Mouse (Mus musculus): ENCODE data around the gene Cmtm2b. TPM values are rescaled to one million over a fixed set of nuclear protein-coding genes. Genes with fewer than 3 reads are reported as not detected.
A peak's percentile ranks its signal among the peaks of the same experiment; 100 is the strongest.

Cmtm2b gene
- polyA plus RNA-seq, 1 experiment from 2014 or later, result not detected

- Histone ChIP-seq H3K4me3 (no peak overlapping the region), H3K9me3 (no peaks in the 10 kb centered on the region), H3K36me3 (peaks cover 40% of the 10 kb centered on the region), H3K27ac (no peak overlapping the region), H3K27me3 (no peaks in the 10 kb centered on the region), H3K4me2 (no peak overlapping the region), H3K9ac (no peak overlapping the region), H3K4me1 (peaks cover 21% of the 10 kb centered on the region)
- ATAC-seq (ENCODE audit: insufficient number of reproducible peaks, insufficient read depth, low FRiP score, low TSS enrichment, low read depth), result no peak
- 10% methylated on average over 7 of the region's 7 CpGs for WGBS
Observed at GRCm38 (mm10) chr8:104343957-104344356, 21.9 kb downstream of the Cmtm2b start.

GRCm38 (mm10) chr8:104344622-104345021 is 22.6 kb downstream of the Cmtm2b start:
- no peak overlapping the region for H3K4me2 ChIP-seq
- no peak overlapping the region for H3K27ac ChIP-seq
- H3K9me3 ChIP-seq, result no peaks in the 10 kb centered on the region
- H3K9ac ChIP-seq, result no peak overlapping the region
- H3K36me3 ChIP-seq, result peaks cover 40% of the 10 kb centered on the region
- H3K4me1 ChIP-seq, result peaks cover 18% of the 10 kb centered on the region
- H3K4me3 ChIP-seq, result no peak overlapping the region
- no peak for ATAC-seq (ENCODE audit: insufficient number of reproducible peaks, insufficient read depth, low FRiP score, low TSS enrichment, low read depth)
- 89% methylated on average over 5 of the region's 5 CpGs for WGBS
- H3K27me3 ChIP-seq, result no peaks in the 10 kb centered on the region

- Histone ChIP-seq H3K9ac (no peak overlapping the region), H3K36me3 (peaks cover 46% of the 10 kb centered on the region)
Observed at GRCm38 (mm10) chr8:104346706-104347105, 24.7 kb downstream of the Cmtm2b start.

GRCm38 (mm10) chr8:104348971-104349370 is 26.9 kb downstream of the Cmtm2b start:
- H3K27me3 ChIP-seq, result no peaks in the 10 kb centered on the region
- peaks cover 51% of the 10 kb centered on the region for H3K36me3 ChIP-seq

More at GRCm38 (mm10) chr8:104346706-104347105, 24.7 kb downstream of the Cmtm2b start:
- 63% methylated on average over 12 of the region's 12 CpGs for WGBS
- no peaks in the 10 kb centered on the region for H3K27me3 ChIP-seq
- H3K4me3 ChIP-seq, result no peak overlapping the region
- no peak overlapping the region for H3K4me2 ChIP-seq
- peaks cover 13% of the 10 kb centered on the region for H3K4me1 ChIP-seq
- no peak overlapping the region for H3K27ac ChIP-seq
- no peaks in the 10 kb centered on the region for H3K9me3 ChIP-seq
- ATAC-seq (ENCODE audit: insufficient number of reproducible peaks, insufficient read depth, low FRiP score, low TSS enrichment, low read depth), result no peak

GRCm38 (mm10) chr8:104350047-104350446 is 28.0 kb downstream of the Cmtm2b start:
- Histone ChIP-seq H3K9me3 (no peaks in the 10 kb centered on the region), H3K27me3 (no peaks in the 10 kb centered on the region), H3K4me1 (no peaks in the 10 kb centered on the region), H3K36me3 (peaks cover 53% of the 10 kb centered on the region), H3K9ac (no peak overlapping the region), H3K27ac (no peak overlapping the region), H3K4me2 (no peak overlapping the region), H3K4me3 (no peak overlapping the region)
- 75% methylated on average over 13 of the region's 13 CpGs for WGBS
- no peak for ATAC-seq (ENCODE audit: insufficient number of reproducible peaks, insufficient read depth, low FRiP score, low TSS enrichment, low read depth)

More at GRCm38 (mm10) chr8:104348971-104349370, 26.9 kb downstream of the Cmtm2b start:
- ATAC-seq (ENCODE audit: insufficient number of reproducible peaks, insufficient read depth, low FRiP score, low TSS enrichment, low read depth), result no peak
- H3K27ac ChIP-seq, result no peak overlapping the region
- no peak overlapping the region for H3K4me2 ChIP-seq
- H3K4me1 ChIP-seq, result no peaks in the 10 kb centered on the region
- H3K4me3 ChIP-seq, result no peak overlapping the region
- no peaks in the 10 kb centered on the region for H3K9me3 ChIP-seq
- no peak overlapping the region for H3K9ac ChIP-seq
- 82% methylated on average over 5 of the region's 5 CpGs for WGBS

- H3K9ac ChIP-seq, result no peak overlapping the region
- H3K9me3 ChIP-seq, result no peaks in the 10 kb centered on the region
- 55% methylated on average over 5 of the region's 5 CpGs for WGBS
- H3K36me3 ChIP-seq, result peaks cover 41% of the 10 kb centered on the region
- H3K27ac ChIP-seq, result no peak overlapping the region
- ATAC-seq (ENCODE audit: insufficient number of reproducible peaks, insufficient read depth, low FRiP score, low TSS enrichment, low read depth), result no peak
- no peaks in the 10 kb centered on the region for H3K4me1 ChIP-seq
- H3K4me3 ChIP-seq, result no peak overlapping the region
- no peaks in the 10 kb centered on the region for H3K27me3 ChIP-seq
- H3K4me2 ChIP-seq, result no peak overlapping the region
Observed at GRCm38 (mm10) chr8:104353186-104353585, 31.2 kb downstream of the Cmtm2b start.

- Histone ChIP-seq H3K9ac (no peak overlapping the region), H3K9me3 (no peaks in the 10 kb centered on the region), H3K27ac (no peak overlapping the region), H3K4me3 (no peak overlapping the region), H3K4me2 (no peak overlapping the region), H3K4me1 (peaks cover 2% of the 10 kb centered on the region; the same call in 1 of the 2 replicates), H3K36me3 (peaks cover 41% of the 10 kb centered on the region), H3K27me3 (no peaks in the 10 kb centered on the region)
- WGBS, result 92% methylated on average over 10 of the region's 10 CpGs
- no peak; the same call in 1 of the 2 replicates for ATAC-seq (ENCODE audit: insufficient number of reproducible peaks, insufficient read depth, low FRiP score, low TSS enrichment, low read depth)
Observed at GRCm38 (mm10) chr8:104354504-104354903, 32.5 kb downstream of the Cmtm2b start.

- no peak for ATAC-seq (ENCODE audit: insufficient number of reproducible peaks, insufficient read depth, low FRiP score, low TSS enrichment, low read depth)
- Histone ChIP-seq H3K9ac (no peak overlapping the region), H3K4me3 (no peak overlapping the region), H3K4me2 (no peak overlapping the region), H3K27ac (no peak overlapping the region), H3K27me3 (no peaks in the 10 kb centered on the region), H3K4me1 (peaks cover 9% of the 10 kb centered on the region; the same call in 1 of the 2 replicates), H3K9me3 (no peaks in the 10 kb centered on the region), H3K36me3 (peaks cover 30% of the 10 kb centered on the region)
- 86% methylated on average over 3 of the region's 3 CpGs for WGBS
Observed at GRCm38 (mm10) chr8:104358637-104359036, 36.6 kb downstream of the Cmtm2b start.

- H3K27me3 ChIP-seq, result no peaks in the 10 kb centered on the region
- no peak for ATAC-seq (ENCODE audit: insufficient number of reproducible peaks, insufficient read depth, low FRiP score, low TSS enrichment, low read depth)
- WGBS, result 70% methylated on average over 15 of the region's 15 CpGs
Observed at GRCm38 (mm10) chr8:104359778-104360456, 37.9 kb downstream of the Cmtm2b start.

GRCm38 (mm10) chr8:104365695-104366094 is 43.7 kb downstream of the Cmtm2b start:
- H3K27ac ChIP-seq, result no peak overlapping the region
- H3K36me3 ChIP-seq, result no peaks in the 10 kb centered on the region
- WGBS, result 85% methylated on average over 9 of the region's 9 CpGs
- H3K4me3 ChIP-seq, result no peak overlapping the region
- H3K9ac ChIP-seq, result no peak overlapping the region
- no peaks in the 10 kb centered on the region for H3K9me3 ChIP-seq
- ATAC-seq (ENCODE audit: insufficient number of reproducible peaks, insufficient read depth, low FRiP score, low TSS enrichment, low read depth), result no peak
- H3K4me2 ChIP-seq, result no peak overlapping the region
- peaks cover 23% of the 10 kb centered on the region for H3K4me1 ChIP-seq
- no peaks in the 10 kb centered on the region; the same call in 1 of the 2 replicates for H3K27me3 ChIP-seq

More at GRCm38 (mm10) chr8:104359778-104360456, 37.9 kb downstream of the Cmtm2b start:
- Histone ChIP-seq H3K9me3 (no peaks in the 10 kb centered on the region), H3K9ac (0 out of 2 replicates have a peak overlapping the region, but pooled peaks have one; percentile 17), H3K27ac (no peak overlapping the region; the same call in 1 of the 2 replicates), H3K36me3 (peaks cover 18% of the 10 kb centered on the region), H3K4me3 (no peak overlapping the region), H3K4me2 (no peak overlapping the region), H3K4me1 (peaks cover 9% of the 10 kb centered on the region; the same call in 1 of the 2 replicates)

GRCm38 (mm10) chr8:104367398-104367797 is 45.4 kb downstream of the Cmtm2b start:
- Histone ChIP-seq H3K36me3 (0 out of 2 replicates have a peak, but pooled peaks cover 3% of the 10 kb centered on the region), H3K4me2 (no peak overlapping the region), H3K4me1 (peaks cover 23% of the 10 kb centered on the region), H3K27me3 (no peaks in the 10 kb centered on the region; the same call in 1 of the 2 replicates), H3K27ac (no peak overlapping the region), H3K4me3 (no peak overlapping the region), H3K9me3 (no peaks in the 10 kb centered on the region), H3K9ac (no peak overlapping the region)
- WGBS, result 54% methylated on average over 5 of the region's 5 CpGs
- ATAC-seq (ENCODE audit: insufficient number of reproducible peaks, insufficient read depth, low FRiP score, low TSS enrichment, low read depth), result no peak

- no peaks in the 10 kb centered on the region; the same call in 1 of the 2 replicates for H3K27me3 ChIP-seq
- H3K36me3 ChIP-seq, result 0 out of 2 replicates have a peak, but pooled peaks cover 3% of the 10 kb centered on the region
- H3K4me2 ChIP-seq, result no peak overlapping the region
- no peak overlapping the region for H3K27ac ChIP-seq
- ATAC-seq (ENCODE audit: insufficient number of reproducible peaks, insufficient read depth, low FRiP score, low TSS enrichment, low read depth), result no peak
- 76% methylated on average over 12 of the region's 12 CpGs for WGBS
- H3K4me1 ChIP-seq, result peaks cover 25% of the 10 kb centered on the region
- no peak overlapping the region for H3K9ac ChIP-seq
- H3K4me3 ChIP-seq, result no peak overlapping the region
- no peaks in the 10 kb centered on the region for H3K9me3 ChIP-seq
Observed at GRCm38 (mm10) chr8:104369591-104369990, 47.6 kb downstream of the Cmtm2b start.

Measured in embryonic facial prominence, embryonic 13.5 days (tissue).